Mouse (Mus musculus) kidney, adult 2 months (tissue): ENCODE measurements at regions not wholly inside any gene's neighbourhood (a gene's known extent, or its start where the extent isn't known, plus 50 kb on each side); places are given as distances from the start of the nearest gene placed in this dataset.

ENCODE experiments used
- DNase-seq: peaks from one replicate; pipeline ENCODE4 v3.0.0; 2021
- H3K27ac ChIP-seq: fragments of 200-500 bp; 2 replicates; pipeline ENCODE4 v1.5.1; 2012; ENCODE audit warnings: low read depth, low read length, control low read depth, inconsistent platforms; ENCODE audit not compliant: insufficient read depth
- H3K27me3 ChIP-seq: fragments of 200-500 bp; replicated peaks from 2 replicates; pipeline ENCODE4 v1.6.1; 2012; ENCODE audit warnings: mild to moderate bottlenecking, moderate library complexity, low read length, inconsistent platforms; ENCODE audit not compliant: control insufficient read depth, insufficient read depth
- H3K36me3 ChIP-seq: fragments of 200-500 bp; 2 replicates; pipeline ENCODE4 v1.6.1; 2012; ENCODE audit warnings: mild to moderate bottlenecking, moderate library complexity, low read length, inconsistent platforms; ENCODE audit not compliant: control insufficient read depth, insufficient read depth
- H3K4me1 ChIP-seq: fragments of 200-500 bp; 2 replicates; pipeline ENCODE4 v1.6.1; 2011; ENCODE audit warnings: low read length; ENCODE audit not compliant: control insufficient read depth, insufficient read depth
- H3K4me3 ChIP-seq: fragments of 200-500 bp; 2 replicates; pipeline ENCODE4 v1.5.1; 2011; ENCODE audit warnings: mild to moderate bottlenecking, low read depth, low read length, control low read depth; ENCODE audit not compliant: insufficient read depth
- CTCF ChIP-seq: fragments of 200-500 bp; conservative IDR thresholded peaks from 2 replicates; pipeline ENCODE4 v1.5.1; 2011; ENCODE audit warnings: low read depth, mild to moderate bottlenecking, control low read depth, low read length, moderate library complexity, mixed read lengths; ENCODE audit not compliant: insufficient read depth, insufficient read length
- POLR2A ChIP-seq: fragments of 200-500 bp; IDR thresholded peaks from one replicate; pipeline ENCODE4 v1.6.1; 2011; ENCODE audit warnings: low read depth, low read length, control low read depth
- WGBS: fragments of 180-500 bp; shearing (Covaris S2); methylation state at CpG from one replicate; pipeline ENCODE4 v1.1.7; 2018; 5-methylcytosine and 5-hydroxymethylcytosine counted together

DNA sequence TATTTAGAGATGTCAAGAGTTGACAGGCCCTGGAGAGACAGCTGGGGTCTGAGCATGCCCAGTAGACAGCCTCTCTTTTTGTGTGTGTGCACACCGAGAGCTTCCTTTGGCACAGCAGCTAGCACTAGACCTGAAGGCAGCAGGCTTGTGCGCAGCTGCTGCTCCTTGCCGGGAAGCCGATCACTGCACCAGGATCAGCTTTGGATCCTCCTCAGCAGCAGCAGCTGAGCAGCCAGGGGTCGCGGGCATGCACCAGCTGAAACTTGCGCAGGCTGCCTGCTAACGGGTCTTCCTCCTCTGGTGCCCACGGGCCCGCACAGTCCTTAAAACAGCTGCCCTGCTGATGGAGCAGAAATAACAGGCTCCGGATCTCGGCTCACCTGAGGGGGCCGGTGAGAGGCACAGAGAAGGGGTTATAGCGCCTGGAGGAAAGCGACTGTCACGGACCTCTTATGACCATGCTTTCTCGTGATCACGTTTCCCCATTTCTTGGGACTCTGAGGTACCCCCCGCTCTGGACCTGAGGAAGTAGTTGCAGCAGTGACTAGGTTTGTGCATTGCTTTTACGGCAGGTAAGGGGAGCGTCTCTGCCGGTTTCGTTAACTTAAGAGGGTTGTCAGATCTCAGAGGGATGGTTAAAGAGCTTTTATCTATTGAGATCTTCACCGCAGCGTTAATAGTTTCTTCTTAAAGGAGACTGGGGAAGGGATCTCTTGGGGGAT, 57.8 kb upstream of the Arhgap18 start:
- Histone ChIP-seq H3K36me3 (no peaks in the 10 kb centered on the region), H3K27me3 (no peaks in the 10 kb centered on the region), H3K4me1 (no peaks in the 10 kb centered on the region), H3K4me3 (no peak overlapping the region), H3K27ac (no peak overlapping the region)
- DNase-seq: no peak
- 2% methylated on average over 25 of the region's 25 CpGs for WGBS
- TF ChIP-seq CTCF (no peak), POLR2A (no peak)
